Mouse (Mus musculus) stomach, embryonic 16.5 days (tissue): ENCODE results near the gene Bcam. TPM values are rescaled to one million over a fixed set of nuclear protein-coding genes. Genes with fewer than 3 reads are reported as not detected.

Experiments used
- ATAC-seq: fragments of 200-750 bp; cut with Nextera tagmentation; 2 replicates; pipeline ENCODE4 v1.8.0; 2017; ENCODE audit warnings: moderate number of reproducible peaks, moderate TSS enrichment; ENCODE audit not compliant: insufficient read depth, low FRiP score
- H3K27ac ChIP-seq: fragments of 300-500 bp; sonication (generic); 2 replicates; pipeline ENCODE4 v1.5.1; 2014; ENCODE audit warnings: low read length
- H3K27me3 ChIP-seq: fragments of 300-500 bp; sonication (generic); 2 replicates; pipeline ENCODE4 v1.6.1; 2014; ENCODE audit warnings: low read length, control low read depth, mixed read lengths; ENCODE audit not compliant: control insufficient read depth, insufficient read depth
- H3K36me3 ChIP-seq: fragments of 300-500 bp; sonication (generic); 2 replicates; pipeline ENCODE4 v1.6.1; 2014; ENCODE audit warnings: low read length; ENCODE audit not compliant: control insufficient read depth, insufficient read depth
- H3K4me1 ChIP-seq: fragments of 300-500 bp; sonication (generic); 2 replicates; pipeline ENCODE4 v1.6.1; 2014; ENCODE audit warnings: low read length, control low read depth, mixed read lengths; ENCODE audit not compliant: control insufficient read depth, insufficient read depth
- H3K4me2 ChIP-seq: fragments of 300-500 bp; sonication (generic); 2 replicates; pipeline ENCODE4 v1.6.1; 2014; ENCODE audit warnings: low read depth, low read length, mixed read lengths
- H3K4me3 ChIP-seq: fragments of 300-500 bp; sonication (generic); replicated peaks from 2 replicates; pipeline ENCODE4 v1.5.1; 2014; ENCODE audit warnings: mild to moderate bottlenecking, low read length
- H3K9ac ChIP-seq: fragments of 300-500 bp; sonication (generic); 2 replicates; pipeline ENCODE4 v1.6.1; 2014; ENCODE audit warnings: low read length
- H3K9me3 ChIP-seq: fragments of 300-500 bp; sonication (generic); replicated peaks from 2 replicates; pipeline ENCODE4 v1.6.1; 2016; ENCODE audit warnings: low read length, control low read depth; ENCODE audit not compliant: control insufficient read depth
- WGBS: fragments of 180-500 bp; shearing (Covaris S2); extraction: QIAGEN DNeasy Blood & Tissue Kit; methylation state at CpG from one replicate; pipeline ENCODE4 v1.1.7; 2014; 5-methylcytosine and 5-hydroxymethylcytosine counted together
- polyA plus RNA-seq: library from polyadenylated mRNA; unstranded; fragments of >200 nt; fragmentation: Nextera tagmentation; extraction: Ambion mirVana; gene quantifications from 2 replicates; pipeline ENCODE4 v1.2.1, GENCODE M21; 2015

Gene Bcam
- polyA plus RNA-seq, 1 experiment from 2014 or later, result 118 TPM

GRCm38 (mm10) chr7:19811114-19811513, 40.3 kb upstream of the Bcam start:
- 12% methylated on average over 22 of the region's 22 CpGs for WGBS
- Histone ChIP-seq H3K4me3 (no peak overlapping the region), H3K9me3 (no peaks in the 10 kb centered on the region), H3K9ac (peak overlapping the region; percentile 21; the same call in 1 of the 2 replicates), H3K27ac (no peak overlapping the region), H3K4me1 (peaks cover 7% of the 10 kb centered on the region), H3K4me2 (peak overlapping the region; percentile 31), H3K36me3 (peaks cover 3% of the 10 kb centered on the region), H3K27me3 (peaks cover 20% of the 10 kb centered on the region)
- ATAC-seq, result peak; percentile 39; the same call in 1 of the 2 replicates

- Histone ChIP-seq H3K36me3 (peaks cover 3% of the 10 kb centered on the region), H3K27me3 (peaks cover 20% of the 10 kb centered on the region), H3K27ac (no peak overlapping the region), H3K4me1 (no peaks in the 10 kb centered on the region; the same call in 1 of the 2 replicates), H3K4me2 (peak overlapping the region; percentile 30; the same call in 1 of the 2 replicates), H3K9me3 (no peaks in the 10 kb centered on the region), H3K9ac (peak overlapping the region; percentile 40; the same call in 1 of the 2 replicates), H3K4me3 (no peak overlapping the region)
- WGBS, result 19% methylated on average over 27 of the region's 27 CpGs
- ATAC-seq, result peak; percentile 25; the same call in 1 of the 2 replicates
Measured at GRCm38 (mm10) chr7:19809369-19809768, 38.6 kb upstream of the Bcam start.

- peaks cover 17% of the 10 kb centered on the region for H3K27me3 ChIP-seq
- no peak overlapping the region for H3K9ac ChIP-seq
- 84% methylated on average over 8 of the region's 8 CpGs for WGBS
- H3K9me3 ChIP-seq, result no peaks in the 10 kb centered on the region
- ATAC-seq, result no peak
- H3K36me3 ChIP-seq, result peaks cover 3% of the 10 kb centered on the region
- no peak overlapping the region for H3K27ac ChIP-seq
- no peak overlapping the region for H3K4me3 ChIP-seq
- no peak overlapping the region for H3K4me2 ChIP-seq
- H3K4me1 ChIP-seq, result no peaks in the 10 kb centered on the region; the same call in 1 of the 2 replicates
Measured at GRCm38 (mm10) chr7:19806356-19806969, 35.6 kb upstream of the Bcam start.

GRCm38 (mm10) chr7:19802995-19803394, 32.2 kb upstream of the Bcam start:
- Histone ChIP-seq H3K27me3 (no peaks in the 10 kb centered on the region), H3K9ac (no peak overlapping the region), H3K4me2 (no peak overlapping the region), H3K9me3 (no peaks in the 10 kb centered on the region), H3K36me3 (no peaks in the 10 kb centered on the region), H3K4me1 (no peaks in the 10 kb centered on the region), H3K4me3 (no peak overlapping the region), H3K27ac (no peak overlapping the region)
- peak; percentile 39; the same call in 1 of the 2 replicates for ATAC-seq
- WGBS, result 19% methylated on average over 7 of the region's 7 CpGs

GRCm38 (mm10) chr7:19800764-19801163, 29.9 kb upstream of the Bcam start:
- WGBS, result 23% methylated on average over 2 of the region's 2 CpGs
- no peaks in the 10 kb centered on the region for H3K27me3 ChIP-seq

GRCm38 (mm10) chr7:19796697-19797588, 26.1 kb upstream of the Bcam start, which contains the start of gene Cblc:
Cblc (minus strand) TSS chr7:19796809.
- Histone ChIP-seq H3K4me2 (peak within 1 kb of the TSS; percentile 59), H3K4me1 (peaks cover 3% of the 10 kb centered on the region), H3K4me3 (peak within 1 kb of the TSS; percentile 53), H3K9me3 (no peaks in the 10 kb centered on the region), H3K27me3 (no peaks in the 10 kb centered on the region), H3K36me3 (no peaks in the 10 kb centered on the region), H3K27ac (peak within 1 kb of the TSS; percentile 95), H3K9ac (peak within 1 kb of the TSS; percentile 76)
- peak; percentile 90 for ATAC-seq
- WGBS, result 2% methylated on average over 32 of the region's 32 CpGs

More at GRCm38 (mm10) chr7:19800764-19801163, 29.9 kb upstream of the Bcam start:
- H3K27ac ChIP-seq, result no peak overlapping the region
- no peak overlapping the region for H3K9ac ChIP-seq
- H3K4me3 ChIP-seq, result no peak overlapping the region
- H3K4me1 ChIP-seq, result no peaks in the 10 kb centered on the region
- no peak for ATAC-seq
- no peak overlapping the region for H3K4me2 ChIP-seq
- no peaks in the 10 kb centered on the region for H3K9me3 ChIP-seq
- no peaks in the 10 kb centered on the region for H3K36me3 ChIP-seq

- peaks cover 3% of the 10 kb centered on the region for H3K4me1 ChIP-seq
- peak overlapping the region; percentile 76 for H3K9ac ChIP-seq
- no peaks in the 10 kb centered on the region for H3K9me3 ChIP-seq
- peak overlapping the region; percentile 59 for H3K4me2 ChIP-seq
- no peaks in the 10 kb centered on the region for H3K27me3 ChIP-seq
- H3K27ac ChIP-seq, result peak overlapping the region; percentile 95
- no peak for ATAC-seq
- 12% methylated on average over 18 of the region's 18 CpGs for WGBS
- H3K36me3 ChIP-seq, result no peaks in the 10 kb centered on the region
- peak overlapping the region; percentile 53 for H3K4me3 ChIP-seq
Measured at GRCm38 (mm10) chr7:19796254-19796653, 25.4 kb upstream of the Bcam start.

GRCm38 (mm10) chr7:19795236-19795635, 24.4 kb upstream of the Bcam start:
- H3K27ac ChIP-seq, result no peak overlapping the region
- no peaks in the 10 kb centered on the region for H3K9me3 ChIP-seq
- no peak for ATAC-seq
- no peak overlapping the region for H3K9ac ChIP-seq
- no peaks in the 10 kb centered on the region for H3K36me3 ChIP-seq
- H3K4me1 ChIP-seq, result peaks cover 3% of the 10 kb centered on the region
- H3K4me3 ChIP-seq, result no peak overlapping the region
- H3K4me2 ChIP-seq, result no peak overlapping the region
- H3K27me3 ChIP-seq, result no peaks in the 10 kb centered on the region
- 63% methylated on average over 2 of the region's 2 CpGs for WGBS
